Mouse (Mus musculus) stomach, postnatal 0 days (tissue): ENCODE data around the gene Skiv2l.

Experiments
- CTCF ChIP-seq: IDR thresholded peaks from 2 replicates; pipeline ENCODE4 v1.5.1; 2016; ENCODE audit warnings: antibody characterized with exemption, low read depth, mild to moderate bottlenecking, moderate library complexity
- EP300 ChIP-seq: optimal IDR thresholded peaks from 2 replicates; pipeline ENCODE3; 2016; ENCODE audit warnings: antibody characterized with exemption

GRCm38 (mm10) chr17:34844884-34845283 lies 5.1 kb downstream of the Skiv2l start:
- no peak for TF ChIP-seq EP300
- TF ChIP-seq CTCF = no peak
